Mouse (Mus musculus) heart, adult 2 months (tissue): ENCODE measurements around the gene Sema3g.

ENCODE experiments used
- CTCF ChIP-seq: fragments of 200-600 bp; IDR thresholded peaks from 2 replicates; pipeline ENCODE4 v1.8.1; 2022; ENCODE audit warnings: antibody characterized with exemption, mild to moderate bottlenecking, moderate library complexity
- EP300 ChIP-seq: fragments of 200-500 bp; IDR thresholded peaks from 2 replicates; pipeline ENCODE4 v1.6.1; 2011; ENCODE audit warnings: low read depth, low read length, control low read depth; ENCODE audit not compliant: insufficient read depth

DNA sequence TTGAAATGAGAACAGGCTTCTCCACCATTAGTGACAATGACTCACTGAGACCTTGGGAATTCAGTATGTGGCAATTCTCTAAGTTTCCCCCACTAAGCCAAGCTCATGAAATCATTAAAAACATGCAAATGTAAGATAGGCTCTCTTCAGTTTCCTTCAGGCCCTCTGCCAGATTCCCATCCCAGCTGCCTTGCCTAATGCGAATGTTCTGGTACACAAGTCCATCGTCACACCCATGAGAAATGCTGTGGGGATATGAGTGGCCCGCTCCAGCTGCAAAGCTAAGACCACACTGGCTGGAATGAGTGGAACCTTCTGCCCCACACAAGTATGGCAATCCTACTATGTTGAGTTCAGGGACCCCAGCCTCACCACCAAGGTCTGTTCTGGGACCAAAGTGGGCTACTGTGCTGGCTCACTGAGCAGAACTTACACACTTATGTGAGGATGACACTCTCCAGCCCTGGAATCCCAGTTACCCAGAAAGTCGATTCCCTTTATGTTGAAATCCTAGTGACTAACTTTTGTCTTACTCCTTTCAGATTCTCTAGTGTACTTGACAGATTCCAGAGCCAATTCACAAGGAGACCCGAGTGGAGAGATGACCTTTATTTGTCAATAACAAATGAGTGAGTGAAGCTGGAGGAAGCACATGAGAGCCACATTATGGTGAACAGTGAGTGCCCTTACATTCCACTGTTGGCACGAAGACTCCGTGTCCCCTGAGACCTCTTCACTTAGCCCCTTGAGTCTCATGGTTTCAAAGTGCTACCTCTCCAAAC lies 19.6 kb downstream of the Sema3g start:
- TF ChIP-seq CTCF (no peak), EP300 (no peak)
